Mouse (Mus musculus) G1E (cell line): ENCODE data around the gene Ywhaq. TPM values are rescaled to one million over a fixed set of nuclear protein-coding genes. Genes with fewer than 3 reads are reported as not detected.
"Not testable (repeated sequence)": the region's sequence is repeated elsewhere in the genome, so short reads cannot be mapped to it uniquely, and the experiment has no call there.

Experiments
- ATAC-seq: 2 replicates; pipeline ENCODE4 v1.8.0; 2016; ENCODE audit warnings: mild to moderate bottlenecking; ENCODE audit not compliant: insufficient number of reproducible peaks, poor library complexity, low FRiP score, severe bottlenecking; ENCODE audit errors: extremely low read depth
- DNase-seq: peaks from one replicate; pipeline ENCODE4 v3.0.0; 2012; ENCODE audit warnings: low spot score
- H3K27me3 ChIP-seq: 2 replicates; pipeline ENCODE4 v1.6.1; 2012; ENCODE audit warnings: mild to moderate bottlenecking, low read length, inconsistent platforms; ENCODE audit not compliant: insufficient read depth
- H3K36me3 ChIP-seq: replicated peaks from 2 replicates; pipeline ENCODE3; 2012; ENCODE audit warnings: mild to moderate bottlenecking, inconsistent platforms
- H3K4me1 ChIP-seq: 2 replicates; pipeline ENCODE4 v1.6.1; 2012; ENCODE audit warnings: low read depth, low read length, inconsistent platforms, mixed read lengths; ENCODE audit not compliant: insufficient read depth
- H3K4me3 ChIP-seq: 2 replicates; pipeline ENCODE4 v1.5.1; 2012; ENCODE audit warnings: low read depth, mild to moderate bottlenecking, inconsistent platforms, low read length, moderate library complexity, mixed read lengths
- H3K9me3 ChIP-seq: replicated peaks from 2 replicates; pipeline ENCODE4 v1.6.1; 2012; ENCODE audit warnings: inconsistent platforms
- CTCF ChIP-seq: IDR thresholded peaks from 2 replicates; pipeline ENCODE4 v1.5.1; 2012; ENCODE audit warnings: low read depth, low read length, inconsistent platforms, mixed read lengths
- GATA1 ChIP-seq: IDR thresholded peaks from 2 replicates; pipeline ENCODE4 v1.6.1; 2012; ENCODE audit warnings: borderline replicate concordance, low read length, inconsistent platforms, mixed read lengths
- GATA2 ChIP-seq: IDR thresholded peaks from 2 replicates; pipeline ENCODE4 v1.6.1; 2012; ENCODE audit warnings: low read depth, low read length, inconsistent platforms, borderline replicate concordance
- POLR2AphosphoS5 ChIP-seq: IDR thresholded peaks from 2 replicates; pipeline ENCODE4 v1.6.1; 2012; ENCODE audit warnings: low read depth, low read length, inconsistent platforms; ENCODE audit not compliant: insufficient replicate concordance
- TAL1 ChIP-seq: conservative IDR thresholded peaks from 2 replicates; pipeline ENCODE4 v1.6.1; 2012; ENCODE audit warnings: low read depth, low read length, inconsistent platforms, mixed read lengths
- polyA plus RNA-seq: library from polyadenylated mRNA; stranded (reverse); fragments of >175 nt; gene quantifications from 2 replicates; pipeline ENCODE4 v1.2.3, GENCODE M21; 2012
- total RNA-seq, 2 experiments: library from RNA; stranded (forward) in 1 of 2; stranded (reverse) in 1 of 2; fragments of 200-1000 nt in 1 of 2; fragments of >200 nt in 1 of 2; fragmentation: Nextera tagmentation in 1 of 2; gene quantifications; 2 replicates each; pipeline ENCODE4 v1.2.3; 2014 to 2017

Gene Ywhaq
- total and polyA plus RNA-seq, 3 experiments = 97.6 to 158 (median 157) TPM

GRCm38 (mm10) chr12:21402771-21403170 is 14.7 kb downstream of the Ywhaq start:
- Histone ChIP-seq H3K36me3 (peaks cover 60% of the 10 kb centered on the region), H3K4me3 (no peak overlapping the region), H3K4me1 (peaks cover 4% of the 10 kb centered on the region), H3K27me3 (no peaks in the 10 kb centered on the region), H3K9me3 (no peaks in the 10 kb centered on the region)
- DNase-seq = no peak
- no peak for ATAC-seq
- TF ChIP-seq CTCF (no peak), TAL1 (no peak), GATA2 (no peak), GATA1 (no peak), POLR2AphosphoS5 (no peak)

DNA sequence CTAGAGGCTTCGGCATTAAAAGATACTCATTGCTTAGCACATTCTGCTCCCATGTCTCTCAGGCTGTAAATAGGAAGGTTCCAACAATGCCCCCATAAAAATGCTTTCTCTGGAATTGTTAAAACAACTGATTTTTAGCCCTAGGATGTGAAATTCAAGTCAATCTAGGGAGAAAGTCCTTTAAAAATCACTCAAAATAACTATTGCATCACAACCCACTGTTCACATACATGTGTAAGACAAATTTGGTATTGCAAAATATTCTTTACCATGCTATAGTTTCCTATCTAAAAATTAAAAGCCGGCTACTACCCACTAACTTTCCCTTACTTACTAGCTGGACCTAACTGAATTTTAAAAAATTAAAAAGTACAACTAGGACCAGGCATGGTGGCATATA is 31.2 kb downstream of the Ywhaq start:
- H3K36me3 ChIP-seq = peaks cover 48% of the 10 kb centered on the region
- H3K4me1 ChIP-seq = no peaks in the 10 kb centered on the region
- H3K9me3 ChIP-seq = no peaks in the 10 kb centered on the region
- no peaks in the 10 kb centered on the region for H3K27me3 ChIP-seq
- no peak overlapping the region for H3K4me3 ChIP-seq
- ATAC-seq = no peak
- TF ChIP-seq TAL1 (no peak), POLR2AphosphoS5 (no peak)
- no peak for DNase-seq

DNA sequence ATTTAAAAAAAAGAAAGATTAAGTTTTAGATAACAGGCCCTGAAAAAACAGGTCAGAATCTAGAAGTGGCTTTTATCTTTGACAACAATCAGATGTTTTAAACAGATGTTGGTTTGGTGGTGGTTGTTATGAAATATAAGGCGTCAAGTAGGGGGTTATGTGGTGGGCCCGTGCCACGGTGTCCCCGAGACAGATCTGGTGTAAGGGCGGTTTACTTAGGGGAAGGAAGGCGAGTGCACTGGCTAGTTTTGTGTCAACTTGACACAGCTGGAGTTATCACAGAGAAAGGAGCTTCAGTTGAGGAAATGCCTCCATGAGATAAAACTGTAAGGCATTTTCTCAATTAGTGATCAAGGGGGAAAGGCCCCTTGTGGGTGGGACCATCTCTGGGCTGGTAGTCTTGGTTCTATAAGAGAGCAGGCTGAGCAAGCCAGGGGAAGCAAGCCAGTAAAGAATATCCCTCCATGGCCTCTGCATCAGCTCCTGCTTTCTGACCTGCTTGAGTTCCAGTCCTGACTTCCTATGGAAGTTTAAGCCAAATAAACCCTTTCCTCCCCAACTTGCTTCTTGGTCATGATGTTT is 38.6 kb downstream of the Ywhaq start:
- peaks cover 23% of the 10 kb centered on the region for H3K4me1 ChIP-seq
- ATAC-seq, H3K36me3 ChIP-seq, H3K27me3 ChIP-seq, DNase-seq, H3K4me3 ChIP-seq, H3K9me3 ChIP-seq: not testable (repeated sequence)

DNA sequence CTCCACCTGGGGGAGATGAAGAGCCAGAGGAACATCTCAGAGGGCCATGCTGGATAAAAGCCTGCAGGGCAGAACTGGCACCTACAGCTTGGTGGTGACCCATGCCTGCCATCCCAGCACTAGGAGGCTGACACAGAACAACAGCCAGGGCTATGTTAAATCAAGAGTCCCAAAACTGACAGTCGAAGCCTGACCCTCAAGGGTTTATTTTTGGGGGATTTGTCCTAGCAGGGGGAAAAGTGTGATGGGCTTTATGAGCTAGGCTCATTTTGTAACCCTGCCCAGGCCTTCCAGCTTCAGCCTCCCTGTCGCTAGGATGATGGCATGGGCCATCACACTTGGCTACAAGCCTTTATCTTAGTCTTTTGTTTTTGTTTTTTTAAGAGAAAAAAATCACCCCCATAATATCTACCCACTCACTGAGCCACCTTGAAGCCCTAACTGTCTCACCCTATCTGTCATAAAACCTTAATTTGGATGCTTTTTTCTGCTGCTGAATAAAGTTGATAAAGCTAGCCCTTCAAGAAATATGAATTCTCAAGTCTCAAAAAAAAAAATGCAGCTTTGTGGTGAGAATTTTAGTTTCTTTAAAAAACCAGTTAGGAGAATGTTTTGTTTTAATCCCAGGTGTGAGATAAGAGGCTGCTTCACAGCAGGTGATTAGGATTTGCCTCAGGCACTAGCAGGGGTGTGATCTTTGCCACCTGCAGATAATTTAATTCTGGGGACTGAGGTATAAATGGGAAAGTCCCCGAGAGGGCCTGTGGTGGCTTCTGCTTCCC is 41.9 kb downstream of the Ywhaq start:
- TF ChIP-seq GATA2 (no peak), CTCF (no peak), GATA1 (no peak), TAL1 (no peak), POLR2AphosphoS5 (no peak)
- no peak for ATAC-seq
- H3K27me3 ChIP-seq = no peaks in the 10 kb centered on the region
- DNase-seq = no peak
- H3K36me3 ChIP-seq = no peaks in the 10 kb centered on the region
- peaks cover 26% of the 10 kb centered on the region for H3K4me1 ChIP-seq
- no peaks in the 10 kb centered on the region for H3K9me3 ChIP-seq
- H3K4me3 ChIP-seq = no peak overlapping the region

DNA sequence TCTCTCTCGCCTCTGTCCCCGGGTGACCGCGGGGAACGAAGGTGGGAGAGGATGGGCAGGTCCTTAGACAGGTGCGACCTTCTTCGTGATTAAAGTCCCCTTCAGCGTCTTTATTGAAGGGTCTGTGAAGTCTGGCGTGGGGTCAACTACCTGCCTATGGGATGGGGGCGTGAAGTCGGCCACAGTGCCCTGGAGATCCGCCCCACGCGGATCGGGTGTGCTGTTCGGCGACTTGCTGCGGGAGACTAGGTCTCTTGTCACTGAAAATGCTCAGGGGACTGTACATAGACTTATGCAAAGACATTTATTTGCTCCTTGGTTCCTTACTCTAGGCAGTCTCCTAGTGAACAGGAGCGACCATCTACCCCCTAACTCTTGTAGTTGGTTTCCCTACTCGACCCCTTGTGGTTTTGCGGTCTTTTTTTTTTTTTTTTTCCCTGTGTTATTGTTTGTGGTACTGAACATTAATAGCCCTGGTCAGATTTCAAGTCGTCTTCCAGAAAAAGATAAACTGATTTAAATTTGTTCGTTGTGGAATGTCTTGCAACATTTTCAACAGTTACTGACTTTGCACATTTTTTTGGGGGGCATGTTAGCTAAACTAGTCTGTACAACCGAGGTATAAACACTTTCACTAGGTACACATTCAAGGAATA is 43.5 kb downstream of the Ywhaq start:
- no peaks in the 10 kb centered on the region for H3K9me3 ChIP-seq
- TF ChIP-seq GATA1 (no peak), POLR2AphosphoS5 (no peak), GATA2 (no peak)
- H3K27me3 ChIP-seq = no peaks in the 10 kb centered on the region
- ATAC-seq = peak; percentile 30
- H3K4me3 ChIP-seq = peak overlapping the region; percentile 83
- H3K36me3 ChIP-seq = peaks cover 6% of the 10 kb centered on the region
- peaks cover 28% of the 10 kb centered on the region for H3K4me1 ChIP-seq
- peak; percentile 49 for DNase-seq

- Histone ChIP-seq H3K4me1 (peaks cover 31% of the 10 kb centered on the region), H3K9me3 (no peaks in the 10 kb centered on the region), H3K27me3 (no peaks in the 10 kb centered on the region), H3K36me3 (peaks cover 12% of the 10 kb centered on the region), H3K4me3 (peak within 1 kb of the TSS; percentile 83)
- ATAC-seq (peak; percentile 90), DNase-seq (peak; percentile 82)
- TF ChIP-seq POLR2AphosphoS5 = no peak
These were observed 44.2 kb downstream of the Ywhaq start, which contains the start of gene Adam17 for GRCm38 (mm10) chr12:21373100-21373819. TSS of gene Adam17 (minus strand) at chr12:21373632.
